Mouse (Mus musculus): ENCODE measurements around the gene Tbc1d22a. TPM values are rescaled to one million over a fixed set of nuclear protein-coding genes. Genes with fewer than 3 reads are reported as not detected.
"Not testable (repeated sequence)": the region's sequence is repeated elsewhere in the genome, so short reads cannot be mapped to it uniquely, and the experiment has no call there.

Tbc1d22a gene
- polyA plus RNA-seq, 1 experiment from 2014 or later = 11.1 TPM

DNA sequence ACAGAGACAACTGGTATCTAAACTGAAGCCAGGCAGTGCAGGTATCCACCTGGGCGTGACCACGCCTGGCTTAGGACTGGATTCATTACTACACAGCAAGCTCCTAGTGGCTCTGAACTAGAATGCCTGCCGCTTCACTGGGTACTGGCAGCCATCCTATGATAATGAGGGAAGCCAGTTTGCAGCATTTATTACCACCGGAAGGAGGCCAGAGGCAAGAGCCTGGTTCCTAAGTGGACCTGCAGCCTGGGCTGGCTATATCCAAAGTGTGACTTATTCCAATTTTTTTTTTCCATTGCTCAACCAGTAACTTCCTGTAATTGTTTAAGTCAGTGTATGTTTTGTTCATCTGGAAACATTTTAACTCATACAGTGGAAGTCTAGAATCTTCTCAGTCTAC, 7.9 kb upstream of the Tbc1d22a start:
- H3K4me3 ChIP-seq (ENCODE audit: low read length) = no peak overlapping the region
- 62% methylated on average over 4 of the region's 4 CpGs for WGBS
- H3K27me3 ChIP-seq (ENCODE audit: control insufficient read depth, insufficient read depth, low read length) = no peaks in the 10 kb centered on the region
- H3K27ac ChIP-seq (ENCODE audit: low read depth, low read length) = no peak overlapping the region
- H3K36me3 ChIP-seq (ENCODE audit: control insufficient read depth, insufficient read depth, low read length) = no peaks in the 10 kb centered on the region
- H3K9ac ChIP-seq (ENCODE audit: low read depth, low read length) = no peak overlapping the region
- no peak overlapping the region for H3K4me2 ChIP-seq (replicated peaks; ENCODE audit: low read depth, low read length)
- H3K9me3 ChIP-seq (ENCODE audit: control insufficient read depth, low read length) = no peaks in the 10 kb centered on the region
- peaks cover 15% of the 10 kb centered on the region for H3K4me1 ChIP-seq (ENCODE audit: control insufficient read depth, insufficient read depth, low read length)
- ATAC-seq (ENCODE audit: low FRiP score, low TSS enrichment) = no peak

DNA sequence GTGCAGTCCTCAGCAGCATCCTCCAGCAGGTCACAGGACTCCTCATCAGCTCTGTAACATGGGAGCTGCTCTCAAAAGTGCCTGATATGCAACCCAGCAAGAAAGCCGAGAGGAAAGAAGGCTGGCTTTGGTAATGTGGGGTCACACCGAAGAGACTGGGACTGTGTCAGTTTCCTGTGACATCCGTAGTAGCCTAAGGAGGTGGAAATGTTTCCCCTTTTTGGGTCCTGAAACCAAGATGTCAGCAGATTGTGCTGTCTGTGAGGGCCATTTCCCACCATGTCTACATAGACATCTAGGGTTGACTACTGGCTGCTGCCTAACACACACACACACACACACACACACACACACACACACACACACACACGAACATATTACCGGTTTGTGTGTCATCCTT, 2.1 kb upstream of the Tbc1d22a start:
- not testable (repeated sequence) for H3K27ac ChIP-seq (ENCODE audit: low read depth, low read length); H3K4me2 ChIP-seq (replicated peaks; ENCODE audit: low read depth, low read length); ATAC-seq (ENCODE audit: low FRiP score, low TSS enrichment); H3K27me3 ChIP-seq (ENCODE audit: control insufficient read depth, insufficient read depth, low read length); H3K36me3 ChIP-seq (ENCODE audit: control insufficient read depth, insufficient read depth, low read length); H3K9ac ChIP-seq (ENCODE audit: low read depth, low read length); H3K9me3 ChIP-seq (ENCODE audit: control insufficient read depth, low read length); H3K4me3 ChIP-seq (ENCODE audit: low read length)
- 89% methylated on average over 5 of the region's 5 CpGs for WGBS
- H3K4me1 ChIP-seq (ENCODE audit: control insufficient read depth, insufficient read depth, low read length) = peaks cover 15% of the 10 kb centered on the region; the same call in 1 of the 2 replicates

DNA sequence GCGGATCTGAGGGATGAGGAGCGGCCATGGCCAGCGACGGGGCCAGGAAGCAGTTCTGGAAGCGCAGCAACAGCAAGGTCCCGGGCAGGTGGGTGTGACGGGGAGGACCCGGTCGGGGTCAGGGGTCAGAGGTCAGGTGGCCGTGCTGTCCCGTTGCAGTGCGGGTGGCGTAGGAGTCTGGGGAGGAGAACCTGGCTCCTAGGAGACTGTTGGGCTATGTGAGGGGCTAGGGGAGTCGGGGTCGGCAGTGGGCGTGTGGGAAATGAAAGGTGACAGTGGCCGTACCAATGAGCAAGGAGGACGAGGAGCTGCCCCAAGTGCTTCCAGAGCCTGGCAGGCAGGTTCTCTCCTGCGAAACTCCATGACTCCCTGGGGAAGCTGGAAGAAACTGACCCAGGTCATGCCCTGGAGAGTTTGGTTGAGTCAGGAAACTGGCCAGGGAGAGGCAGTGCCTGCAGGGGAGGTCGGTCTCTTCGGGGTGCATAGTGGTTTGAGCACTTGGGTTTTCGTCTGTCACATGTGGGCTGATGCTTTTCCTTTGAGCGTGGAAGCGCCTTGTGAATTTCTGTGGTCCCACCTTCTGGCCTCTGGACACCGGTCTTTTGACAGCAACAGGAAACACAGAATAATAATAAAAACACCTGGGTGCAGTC, 416 bp downstream of the Tbc1d22a start:
- Histone ChIP-seq H3K9me3 (ENCODE audit: control insufficient read depth, low read length) (no peaks in the 10 kb centered on the region), H3K27ac (ENCODE audit: low read depth, low read length) (peak overlapping the region; percentile 88), H3K27me3 (ENCODE audit: control insufficient read depth, insufficient read depth, low read length) (no peaks in the 10 kb centered on the region), H3K4me2 (replicated peaks; ENCODE audit: low read depth, low read length) (peak overlapping the region; percentile 90), H3K4me1 (ENCODE audit: control insufficient read depth, insufficient read depth, low read length) (peaks cover 16% of the 10 kb centered on the region; the same call in 1 of the 2 replicates), H3K36me3 (ENCODE audit: control insufficient read depth, insufficient read depth, low read length) (no peaks in the 10 kb centered on the region; the same call in 1 of the 2 replicates), H3K9ac (ENCODE audit: low read depth, low read length) (peak overlapping the region; percentile 79), H3K4me3 (ENCODE audit: low read length) (peak overlapping the region; percentile 75)
- 12% methylated on average over 25 of the region's 25 CpGs for WGBS
- ATAC-seq (ENCODE audit: low FRiP score, low TSS enrichment) = peak; percentile 73

DNA sequence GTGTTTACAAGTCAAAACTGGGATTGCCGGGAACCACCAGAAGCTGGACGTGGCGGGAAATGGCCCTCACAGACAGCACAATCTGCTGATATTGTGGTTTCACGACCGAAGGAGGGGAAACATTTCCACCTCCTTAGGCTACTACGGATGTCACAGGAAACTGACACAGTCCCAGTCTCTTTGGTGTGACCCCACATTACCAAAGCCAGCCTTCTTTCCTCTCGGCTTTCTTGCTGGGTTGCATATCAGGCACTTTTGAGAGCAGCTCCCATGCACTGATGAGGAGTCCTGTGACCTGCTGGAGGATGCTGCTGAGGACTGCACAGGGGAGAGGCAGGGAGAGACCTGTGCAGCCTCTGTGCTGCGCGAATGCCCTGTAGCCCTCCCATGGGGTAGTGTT, 2.4 kb downstream of the Tbc1d22a start:
- not testable (repeated sequence) for H3K4me3 ChIP-seq (ENCODE audit: low read length); H3K4me2 ChIP-seq (replicated peaks; ENCODE audit: low read depth, low read length); H3K27ac ChIP-seq (ENCODE audit: low read depth, low read length); ATAC-seq (ENCODE audit: low FRiP score, low TSS enrichment); H3K9me3 ChIP-seq (ENCODE audit: control insufficient read depth, low read length); H3K36me3 ChIP-seq (ENCODE audit: control insufficient read depth, insufficient read depth, low read length); H3K9ac ChIP-seq (ENCODE audit: low read depth, low read length); H3K27me3 ChIP-seq (ENCODE audit: control insufficient read depth, insufficient read depth, low read length)
- H3K4me1 ChIP-seq (ENCODE audit: control insufficient read depth, insufficient read depth, low read length) = peaks cover 22% of the 10 kb centered on the region; the same call in 1 of the 2 replicates
- 86% methylated on average over 9 of the region's 9 CpGs for WGBS

DNA sequence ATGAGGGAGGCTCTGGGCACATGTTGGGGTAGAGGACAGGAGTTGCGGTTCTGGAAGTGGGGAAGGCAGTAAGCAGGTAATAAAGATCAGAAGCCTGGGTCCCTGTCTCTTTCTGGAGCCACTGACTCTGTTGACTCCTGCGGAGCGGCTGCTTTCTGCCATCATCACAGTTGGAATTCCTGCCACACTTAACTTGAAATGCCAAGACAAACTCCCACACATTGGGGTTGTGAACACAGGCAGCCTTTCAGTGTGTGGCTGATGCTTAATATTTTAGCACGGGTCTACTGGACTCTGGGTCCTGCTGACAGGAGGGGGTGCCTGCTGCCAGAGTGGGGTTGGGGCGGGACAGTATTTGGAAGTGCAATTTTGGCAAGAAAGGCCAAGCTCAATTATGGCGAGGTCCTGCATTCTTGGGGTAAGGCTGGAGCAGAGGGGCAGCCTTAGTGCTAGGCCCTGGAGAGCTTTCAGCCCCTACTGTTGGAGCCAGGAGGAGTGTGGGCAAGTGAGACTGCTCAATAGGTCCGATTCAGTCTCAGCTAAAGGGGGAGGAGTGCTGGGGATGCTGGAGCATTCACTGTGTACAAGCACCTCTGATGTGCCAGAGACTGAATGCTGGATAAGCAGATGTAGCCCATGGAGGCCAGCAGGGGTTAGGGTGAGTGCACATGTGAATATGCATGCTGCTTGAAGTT, 5.4 kb downstream of the Tbc1d22a start:
- no peaks in the 10 kb centered on the region for H3K36me3 ChIP-seq (ENCODE audit: control insufficient read depth, insufficient read depth, low read length)
- H3K4me3 ChIP-seq (ENCODE audit: low read length) = no peak overlapping the region
- H3K27me3 ChIP-seq (ENCODE audit: control insufficient read depth, insufficient read depth, low read length) = no peaks in the 10 kb centered on the region
- H3K27ac ChIP-seq (ENCODE audit: low read depth, low read length) = no peak overlapping the region
- H3K4me1 ChIP-seq (ENCODE audit: control insufficient read depth, insufficient read depth, low read length) = peaks cover 13% of the 10 kb centered on the region; the same call in 1 of the 2 replicates
- H3K4me2 ChIP-seq (replicated peaks; ENCODE audit: low read depth, low read length) = no peak overlapping the region
- no peaks in the 10 kb centered on the region for H3K9me3 ChIP-seq (ENCODE audit: control insufficient read depth, low read length)
- WGBS = 67% methylated on average over 7 of the region's 7 CpGs
- ATAC-seq (ENCODE audit: low FRiP score, low TSS enrichment) = no peak
- H3K9ac ChIP-seq (ENCODE audit: low read depth, low read length) = 0 out of 2 replicates have a peak overlapping the region, but pooled peaks have one; percentile 18

DNA sequence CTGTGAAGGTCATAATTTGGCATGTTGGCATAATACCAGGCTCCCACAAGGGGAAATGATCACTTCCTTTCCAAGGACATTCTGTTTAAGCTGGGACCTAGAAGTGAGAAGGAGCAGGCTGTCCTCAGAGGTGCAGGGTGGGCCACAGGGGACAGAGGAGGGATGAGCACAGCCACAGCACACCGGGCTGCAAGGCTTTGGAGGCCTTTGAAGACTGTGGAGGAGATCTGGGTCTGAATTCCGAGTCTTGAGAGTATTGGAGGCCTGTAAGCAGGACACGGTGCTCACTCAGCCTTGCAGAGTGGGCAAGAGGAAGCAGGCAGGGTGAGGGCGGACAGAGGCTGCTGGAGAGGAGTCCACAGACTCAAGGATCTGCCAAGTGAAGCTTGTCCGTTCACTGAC, 6.0 kb downstream of the Tbc1d22a start:
- H3K27me3 ChIP-seq (ENCODE audit: control insufficient read depth, insufficient read depth, low read length) = no peaks in the 10 kb centered on the region
- H3K9ac ChIP-seq (ENCODE audit: low read depth, low read length) = 0 out of 2 replicates have a peak overlapping the region, but pooled peaks have one; percentile 12
- no peak for ATAC-seq (ENCODE audit: low FRiP score, low TSS enrichment)
- no peak overlapping the region for H3K4me2 ChIP-seq (replicated peaks; ENCODE audit: low read depth, low read length)
- no peak overlapping the region for H3K4me3 ChIP-seq (ENCODE audit: low read length)
- peak overlapping the region; percentile 37; the same call in 1 of the 2 replicates for H3K27ac ChIP-seq (ENCODE audit: low read depth, low read length)
- H3K36me3 ChIP-seq (ENCODE audit: control insufficient read depth, insufficient read depth, low read length) = no peaks in the 10 kb centered on the region
- H3K4me1 ChIP-seq (ENCODE audit: control insufficient read depth, insufficient read depth, low read length) = 0 out of 2 replicates have a peak, but pooled peaks cover 8% of the 10 kb centered on the region
- H3K9me3 ChIP-seq (ENCODE audit: control insufficient read depth, low read length) = no peaks in the 10 kb centered on the region
- 76% methylated on average over 5 of the region's 5 CpGs for WGBS

DNA sequence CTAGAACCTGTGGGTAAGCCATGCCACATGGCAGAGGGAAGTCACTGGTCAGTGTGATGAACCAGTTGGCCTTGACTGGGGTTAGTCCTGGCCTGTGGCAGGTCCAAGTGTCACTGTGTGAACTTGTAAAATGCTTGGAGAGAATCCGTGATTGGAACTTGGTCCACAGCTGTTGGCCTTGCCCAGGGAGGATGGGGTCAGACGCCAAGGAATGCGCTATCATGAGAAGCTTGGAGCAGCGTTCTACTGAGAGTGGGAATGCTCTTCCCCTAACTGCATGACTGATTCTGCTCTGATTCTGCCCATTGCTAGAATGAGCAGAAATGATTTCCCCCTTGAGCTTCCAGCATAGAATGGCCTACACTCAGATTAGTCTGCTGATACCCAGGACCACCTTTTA, 6.5 kb downstream of the Tbc1d22a start:
- Histone ChIP-seq H3K4me3 (ENCODE audit: low read length) (no peak overlapping the region), H3K4me1 (ENCODE audit: control insufficient read depth, insufficient read depth, low read length) (0 out of 2 replicates have a peak, but pooled peaks cover 8% of the 10 kb centered on the region), H3K27ac (ENCODE audit: low read depth, low read length) (no peak overlapping the region), H3K9ac (ENCODE audit: low read depth, low read length) (0 out of 2 replicates have a peak overlapping the region, but pooled peaks have one; percentile 12), H3K9me3 (ENCODE audit: control insufficient read depth, low read length) (no peaks in the 10 kb centered on the region), H3K36me3 (ENCODE audit: control insufficient read depth, insufficient read depth, low read length) (no peaks in the 10 kb centered on the region), H3K27me3 (ENCODE audit: control insufficient read depth, insufficient read depth, low read length) (no peaks in the 10 kb centered on the region), H3K4me2 (replicated peaks; ENCODE audit: low read depth, low read length) (no peak overlapping the region)
- 75% methylated on average over 4 of the region's 4 CpGs for WGBS
- ATAC-seq (ENCODE audit: low FRiP score, low TSS enrichment) = no peak

DNA sequence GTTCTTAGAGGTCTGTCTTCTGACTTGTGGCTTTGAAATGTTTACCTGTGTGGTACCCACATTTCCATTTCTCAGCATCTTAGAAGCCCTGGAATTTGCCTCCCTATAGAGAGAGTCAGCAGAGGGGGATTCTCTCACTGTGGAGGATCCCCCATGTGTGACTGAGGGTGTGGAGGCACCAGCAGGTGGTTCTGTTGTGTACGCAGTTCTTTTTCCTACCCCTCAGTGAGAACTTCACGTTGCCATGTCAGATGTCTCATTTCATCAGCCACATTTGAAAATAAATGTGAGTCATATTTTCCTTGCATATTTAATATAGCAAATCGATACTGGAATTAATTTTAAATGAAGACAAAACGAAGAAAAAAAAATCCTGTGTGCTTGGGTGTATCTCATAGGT, 7.1 kb downstream of the Tbc1d22a start:
- Histone ChIP-seq H3K9me3 (ENCODE audit: control insufficient read depth, low read length) (no peaks in the 10 kb centered on the region), H3K4me3 (ENCODE audit: low read length) (no peak overlapping the region), H3K27ac (ENCODE audit: low read depth, low read length) (no peak overlapping the region), H3K36me3 (ENCODE audit: control insufficient read depth, insufficient read depth, low read length) (no peaks in the 10 kb centered on the region), H3K27me3 (ENCODE audit: control insufficient read depth, insufficient read depth, low read length) (no peaks in the 10 kb centered on the region), H3K4me2 (replicated peaks; ENCODE audit: low read depth, low read length) (no peak overlapping the region), H3K4me1 (ENCODE audit: control insufficient read depth, insufficient read depth, low read length) (0 out of 2 replicates have a peak, but pooled peaks cover 8% of the 10 kb centered on the region), H3K9ac (ENCODE audit: low read depth, low read length) (no peak overlapping the region)
- 90% methylated on average over 4 of the region's 4 CpGs for WGBS
- no peak for ATAC-seq (ENCODE audit: low FRiP score, low TSS enrichment)

DNA sequence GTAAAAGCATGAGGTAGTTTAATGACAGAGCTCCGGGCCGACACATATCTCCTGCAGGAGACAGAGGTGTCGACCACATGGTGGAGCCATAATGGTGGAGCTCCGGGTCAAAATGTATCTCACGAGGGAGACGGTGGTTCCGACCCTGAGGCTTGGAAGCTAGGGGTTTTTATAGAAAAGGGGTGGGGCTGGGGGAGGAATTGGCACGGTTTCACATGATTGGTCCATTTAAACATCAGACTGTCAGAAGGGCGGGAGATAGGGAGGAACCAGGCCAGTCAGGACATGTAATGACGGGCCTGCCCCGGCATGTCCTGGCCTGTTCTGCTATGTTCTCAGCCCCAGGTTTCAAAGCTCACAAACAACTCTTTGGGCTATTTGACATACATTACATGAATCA, 7.6 kb downstream of the Tbc1d22a start:
- WGBS = 83% methylated on average over 11 of the region's 11 CpGs

More for the DNA sequence above, 7.6 kb downstream of the Tbc1d22a start:
- H3K4me3 ChIP-seq (ENCODE audit: low read length); H3K9ac ChIP-seq (ENCODE audit: low read depth, low read length); ATAC-seq (ENCODE audit: low FRiP score, low TSS enrichment); H3K27ac ChIP-seq (ENCODE audit: low read depth, low read length); H3K4me2 ChIP-seq (replicated peaks; ENCODE audit: low read depth, low read length); H3K27me3 ChIP-seq (ENCODE audit: control insufficient read depth, insufficient read depth, low read length); H3K4me1 ChIP-seq (ENCODE audit: control insufficient read depth, insufficient read depth, low read length); H3K9me3 ChIP-seq (ENCODE audit: control insufficient read depth, low read length); H3K36me3 ChIP-seq (ENCODE audit: control insufficient read depth, insufficient read depth, low read length): not testable (repeated sequence)

Measured in kidney, embryonic 14.5 days (tissue).